Mouse (Mus musculus): ENCODE data around the gene Rps12. TPM values are rescaled to one million over a fixed set of nuclear protein-coding genes. Genes with fewer than 3 reads are reported as not detected.

The Rps12 gene
- polyA plus RNA-seq (2017; shearing (Covaris generic)) = 62.2 TPM

DNA sequence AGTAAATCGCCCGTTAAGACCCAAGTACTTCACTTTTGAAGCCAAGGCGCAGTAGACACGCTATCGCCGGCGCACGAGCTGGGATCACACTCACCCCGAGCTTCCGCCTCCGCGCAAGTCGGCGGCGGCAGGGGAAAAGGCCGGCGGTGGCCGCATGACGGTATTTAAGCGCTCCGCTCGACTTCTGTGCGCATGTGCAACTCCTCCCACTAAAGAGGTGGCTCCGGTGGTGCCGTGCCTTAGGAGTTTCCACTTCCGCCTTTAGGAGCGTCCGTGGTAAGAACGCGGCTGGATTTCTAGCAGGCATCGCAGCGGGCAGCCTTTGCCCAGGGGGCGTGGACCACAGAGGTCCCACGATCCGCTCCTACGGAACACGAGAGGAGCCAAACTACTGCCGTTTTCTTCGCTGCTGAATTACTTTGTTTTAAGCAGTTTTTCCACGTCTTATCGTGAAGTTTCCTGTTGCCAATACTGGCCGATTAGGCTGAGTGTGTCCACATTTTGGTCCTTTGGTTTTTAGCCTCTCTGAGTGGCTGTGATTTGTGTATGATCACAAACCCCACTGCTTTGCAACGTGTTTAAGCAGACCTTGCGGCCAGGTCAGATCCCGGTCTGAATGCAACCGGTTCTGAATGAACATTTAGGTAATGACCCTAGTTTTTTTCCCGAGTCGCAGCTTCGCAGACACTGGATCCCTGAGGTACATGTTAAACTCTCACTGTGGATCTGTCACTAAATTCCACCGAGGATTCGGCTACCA is at the start of gene Rps12:
Rps12 (minus strand) TSS at position 214 of the 760 bp plus-strand sequence.

DNA sequence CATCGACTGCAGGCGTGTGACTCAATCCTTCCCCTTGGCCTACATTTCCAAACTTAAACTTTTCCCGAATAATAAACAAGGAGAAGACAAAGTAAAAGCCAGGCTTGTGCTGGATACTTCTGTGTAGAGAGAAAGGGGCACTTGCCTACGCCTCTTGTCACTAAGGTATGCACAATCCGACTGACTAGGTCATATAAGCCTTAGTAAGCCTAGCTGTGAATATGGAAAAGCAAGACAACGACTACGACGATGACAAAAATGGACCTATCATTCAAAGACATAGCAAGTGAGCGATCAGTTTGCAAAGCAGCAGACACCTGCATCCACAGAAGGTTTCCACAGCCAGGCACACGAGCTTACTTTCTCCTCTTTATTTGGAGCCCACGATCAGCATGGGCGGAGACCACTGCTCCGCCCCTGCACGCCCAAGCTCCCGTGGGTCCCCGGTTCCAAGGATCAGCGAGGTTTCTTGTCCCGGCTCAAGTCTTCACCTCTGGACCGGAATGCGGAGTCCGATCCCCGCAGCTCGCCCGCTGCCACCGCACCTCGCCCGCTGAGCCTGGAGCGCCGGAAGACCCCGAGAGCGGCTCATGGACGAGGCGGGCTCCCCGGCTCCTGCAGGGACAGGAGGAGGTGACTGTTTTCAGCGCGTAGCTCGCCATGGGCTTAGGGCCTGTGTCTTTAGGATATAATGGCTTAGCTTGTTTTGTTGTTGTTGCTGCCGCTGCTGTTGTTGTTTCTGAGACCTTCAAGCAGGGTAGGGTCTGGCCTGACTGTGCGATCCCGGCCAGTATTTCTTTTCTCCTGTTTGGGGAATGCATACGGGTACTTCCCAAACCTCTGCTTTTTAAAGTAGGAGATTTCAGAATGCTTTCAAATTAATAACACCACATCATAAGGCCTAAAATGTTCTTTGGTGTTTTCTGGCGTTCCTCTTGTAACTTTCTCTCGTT is 9.8 kb upstream of the Rps12 start, which contains the start of gene Slc18b1:
Slc18b1 (plus strand) TSS at position 436 of the 953 bp plus-strand sequence.

Other genes starting within 250 kb of the Rps12 start
- not detected for gene Slc18b1, start 9.7 kb upstream of the Rps12 start, polyA plus RNA-seq (2017; shearing (Covaris generic))
- 0.15 TPM for gene Vnn3, start 64.2 kb upstream of the Rps12 start, polyA plus RNA-seq (2017; shearing (Covaris generic))
- not detected for gene Vnn1, start 107.4 kb upstream of the Rps12 start, polyA plus RNA-seq (2017; shearing (Covaris generic))
- 0.25 TPM for gene Taar1, start 133.1 kb upstream of the Rps12 start, polyA plus RNA-seq (2017; shearing (Covaris generic))
- not detected for gene Taar2, start 151.3 kb upstream of the Rps12 start, polyA plus RNA-seq (2017; shearing (Covaris generic))
- gene Taar3, start 162.3 kb upstream of the Rps12 start, polyA plus RNA-seq (2017; shearing (Covaris generic)) = not detected
- not detected for gene Taar4, start 173.2 kb upstream of the Rps12 start, polyA plus RNA-seq (2017; shearing (Covaris generic))
- gene Taar5, start 183.4 kb upstream of the Rps12 start, polyA plus RNA-seq (2017; shearing (Covaris generic)) = not detected
- gene Taar6, start 198.4 kb upstream of the Rps12 start, polyA plus RNA-seq (2017; shearing (Covaris generic)) = not detected
- gene Taar7a, start 206.2 kb upstream of the Rps12 start, polyA plus RNA-seq (2017; shearing (Covaris generic)) = not detected
- gene Taar7b, start 212.7 kb upstream of the Rps12 start, polyA plus RNA-seq (2017; shearing (Covaris generic)) = not detected
- not detected for gene Taar7d, start 239.9 kb upstream of the Rps12 start, polyA plus RNA-seq (2017; shearing (Covaris generic))